Mouse (Mus musculus) kidney, embryonic 16.5 days (tissue): ENCODE data around the gene Lamp1. TPM values are rescaled to one million over a fixed set of nuclear protein-coding genes. Genes with fewer than 3 reads are reported as not detected.

Experiments
- ATAC-seq: fragments of 200-750 bp; cut with Nextera tagmentation; 2 replicates; pipeline ENCODE4 v1.8.0; 2017; ENCODE audit warnings: moderate TSS enrichment; ENCODE audit not compliant: low FRiP score, low TSS enrichment
- H3K27ac ChIP-seq: fragments of 300-500 bp; sonication (generic); 2 replicates; pipeline ENCODE4 v1.5.1; 2014; ENCODE audit warnings: low read length
- H3K27me3 ChIP-seq: fragments of 300-500 bp; sonication (generic); 2 replicates; pipeline ENCODE4 v1.6.1; 2014; ENCODE audit warnings: low read length, control low read depth, mixed read lengths; ENCODE audit not compliant: insufficient read depth
- H3K36me3 ChIP-seq: fragments of 300-500 bp; sonication (generic); 2 replicates; pipeline ENCODE4 v1.6.1; 2014; ENCODE audit warnings: low read length, control low read depth, mixed read lengths; ENCODE audit not compliant: insufficient read depth
- H3K4me1 ChIP-seq: fragments of 300-500 bp; sonication (generic); 2 replicates; pipeline ENCODE4 v1.6.1; 2014; ENCODE audit warnings: low read length, control low read depth, mixed read lengths; ENCODE audit not compliant: insufficient read depth
- H3K4me2 ChIP-seq: fragments of 300-500 bp; sonication (generic); replicated peaks from 2 replicates; pipeline ENCODE4 v1.6.1; 2014; ENCODE audit warnings: low read depth, low read length
- H3K4me3 ChIP-seq: fragments of 300-500 bp; sonication (generic); 2 replicates; pipeline ENCODE4 v1.5.1; 2014; ENCODE audit warnings: mild to moderate bottlenecking, low read length
- H3K9ac ChIP-seq: fragments of 300-500 bp; sonication (generic); replicated peaks from 2 replicates; pipeline ENCODE4 v1.6.1; 2014; ENCODE audit warnings: low read length
- H3K9me3 ChIP-seq: fragments of 300-500 bp; sonication (generic); 2 replicates; pipeline ENCODE4 v1.6.1; 2016; ENCODE audit warnings: low read length, control low read depth
- WGBS: fragments of 180-500 bp; shearing (Covaris S2); extraction: QIAGEN DNeasy Blood & Tissue Kit; methylation state at CpG from one replicate; pipeline ENCODE4 v1.1.7; 2014; 5-methylcytosine and 5-hydroxymethylcytosine counted together
- polyA plus RNA-seq: library from polyadenylated mRNA; unstranded; fragments of >200 nt; fragmentation: Nextera tagmentation; extraction: Ambion mirVana; gene quantifications from 2 replicates; pipeline ENCODE4 v1.2.1, GENCODE M21; 2015

Gene Lamp1
- polyA plus RNA-seq, 1 experiment from 2014 or later: 374 TPM

- Histone ChIP-seq H3K9ac (no peak overlapping the region), H3K27ac (no peak overlapping the region), H3K4me2 (no peak overlapping the region), H3K4me1 (no peaks in the 10 kb centered on the region), H3K36me3 (peaks cover 30% of the 10 kb centered on the region), H3K9me3 (no peaks in the 10 kb centered on the region), H3K27me3 (no peaks in the 10 kb centered on the region), H3K4me3 (no peak overlapping the region)
- WGBS: 89% methylated on average over 5 of the region's 5 CpGs
- no peak for ATAC-seq
Observed at GRCm38 (mm10) chr8:13178137-13178536, 19.2 kb downstream of the Lamp1 start.

DNA sequence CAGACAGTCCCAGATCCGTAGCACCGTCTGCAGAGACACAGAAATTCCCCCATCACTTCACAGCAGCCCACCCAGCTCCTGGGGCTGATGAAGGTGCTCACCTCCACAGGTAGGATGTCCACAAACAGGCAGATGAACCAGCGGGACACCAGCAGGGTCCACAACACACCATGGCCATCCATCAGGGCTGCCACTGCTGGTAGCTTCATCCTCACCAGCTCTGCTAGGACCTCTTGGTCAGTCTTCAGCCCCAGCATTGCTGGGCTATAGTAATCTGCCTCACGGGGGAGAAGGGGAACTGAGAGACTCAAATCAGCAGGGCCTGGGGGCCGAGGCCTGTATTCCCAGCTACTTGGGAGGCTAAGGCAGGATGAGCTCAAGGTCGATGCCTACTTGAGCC lies 20.5 kb downstream of the Lamp1 start:
- no peaks in the 10 kb centered on the region for H3K27me3 ChIP-seq
- ATAC-seq: no peak
- no peak overlapping the region for H3K4me3 ChIP-seq
- no peaks in the 10 kb centered on the region for H3K4me1 ChIP-seq
- no peak overlapping the region for H3K9ac ChIP-seq
- H3K36me3 ChIP-seq: peaks cover 17% of the 10 kb centered on the region
- no peak overlapping the region for H3K4me2 ChIP-seq
- no peaks in the 10 kb centered on the region for H3K9me3 ChIP-seq
- no peak overlapping the region for H3K27ac ChIP-seq
- WGBS: 72% methylated on average over 6 of the region's 6 CpGs

DNA sequence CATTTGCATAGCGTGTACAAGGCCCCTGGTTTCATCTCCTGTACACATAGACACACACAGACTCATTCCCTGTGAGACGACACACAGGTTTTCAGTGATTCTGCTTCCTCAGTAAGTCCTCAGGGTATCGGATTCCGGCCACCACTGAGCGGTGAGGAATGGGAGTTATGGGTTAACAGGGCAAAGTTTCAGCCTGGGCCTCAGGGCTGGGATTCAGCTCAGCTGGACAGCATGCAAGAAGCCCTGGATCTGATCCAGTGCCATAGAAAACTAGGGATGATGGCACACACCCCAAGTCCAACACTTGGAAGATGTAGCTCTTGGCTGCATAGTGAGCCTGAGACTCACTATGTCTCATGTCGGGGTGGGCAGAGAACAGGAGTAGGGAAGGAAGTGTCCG lies 21.0 kb downstream of the Lamp1 start:
- Histone ChIP-seq H3K4me1 (no peaks in the 10 kb centered on the region), H3K9me3 (no peaks in the 10 kb centered on the region), H3K4me3 (no peak overlapping the region), H3K9ac (no peak overlapping the region), H3K27ac (no peak overlapping the region), H3K27me3 (no peaks in the 10 kb centered on the region), H3K36me3 (peaks cover 13% of the 10 kb centered on the region), H3K4me2 (no peak overlapping the region)
- 42% methylated on average over 7 of the region's 7 CpGs for WGBS
- no peak for ATAC-seq

DNA sequence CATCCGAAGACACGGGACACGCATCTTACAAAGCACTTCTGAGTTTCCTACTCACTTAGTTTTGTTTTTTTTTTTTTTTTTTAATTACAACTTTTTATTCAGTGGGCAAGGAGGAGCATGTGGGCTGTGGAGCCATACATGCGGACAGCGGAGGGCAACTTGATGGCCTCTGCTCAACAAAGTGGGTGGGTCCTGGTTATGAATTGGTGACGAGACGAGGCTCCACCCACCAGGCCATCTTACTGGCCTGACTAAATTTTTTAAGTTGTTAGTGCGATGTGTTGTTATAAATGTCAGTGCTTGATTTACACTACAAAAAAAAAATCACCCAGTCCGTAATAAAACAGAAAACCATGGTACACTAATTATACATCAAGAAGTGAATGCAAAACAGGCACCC lies 21.4 kb downstream of the Lamp1 start:
- WGBS: 70% methylated on average over 9 of the region's 9 CpGs
- ATAC-seq: no peak

DNA sequence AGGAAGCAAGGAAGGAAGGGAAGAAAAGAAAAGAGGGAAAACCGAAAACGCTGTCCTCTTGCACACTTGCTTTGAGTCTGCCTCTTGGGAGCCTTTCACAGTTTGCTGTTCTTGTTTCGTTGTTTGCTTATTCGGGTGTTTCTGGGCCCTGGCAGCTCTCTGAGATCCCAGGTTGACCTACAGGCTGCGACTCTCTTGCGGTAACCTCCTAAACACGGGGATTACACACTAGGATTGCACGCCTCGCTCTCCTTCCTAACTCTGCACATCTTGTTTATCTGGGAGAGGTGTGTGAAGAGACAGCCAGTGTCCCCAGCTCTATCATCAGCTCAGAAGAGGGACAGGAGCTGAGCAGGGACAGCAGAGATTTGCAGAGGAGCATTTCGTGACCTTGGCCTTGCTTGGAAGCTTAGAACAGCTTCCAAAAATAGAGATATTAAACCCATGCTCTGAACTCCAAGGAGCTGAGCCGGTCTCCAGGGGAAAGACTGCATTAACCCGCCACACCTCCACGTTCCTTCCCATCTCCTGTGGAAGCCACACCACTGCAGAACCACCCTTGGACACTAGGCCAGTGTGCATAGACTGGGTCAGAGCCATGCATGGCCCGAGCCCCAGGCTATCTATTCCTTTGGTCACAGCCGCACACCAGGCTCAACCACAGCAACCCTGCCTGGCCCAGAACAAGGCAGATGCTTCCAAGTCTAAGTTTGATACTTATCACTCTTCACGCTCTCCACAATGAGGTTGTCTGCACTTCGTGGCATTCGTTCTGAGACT lies 22.1 kb downstream of the Lamp1 start:
- Histone ChIP-seq H3K27me3 (no peaks in the 10 kb centered on the region), H3K36me3 (peaks cover 2% of the 10 kb centered on the region; the same call in 1 of the 2 replicates), H3K4me3 (no peak overlapping the region), H3K9me3 (no peaks in the 10 kb centered on the region), H3K9ac (no peak overlapping the region), H3K27ac (no peak overlapping the region), H3K4me1 (no peaks in the 10 kb centered on the region), H3K4me2 (no peak overlapping the region)
- no peak for ATAC-seq
- WGBS: 81% methylated on average over 18 of the region's 18 CpGs

More for the DNA sequence above, 21.4 kb downstream of the Lamp1 start:
- no peak overlapping the region for H3K4me3 ChIP-seq
- peaks cover 8% of the 10 kb centered on the region for H3K36me3 ChIP-seq
- no peak overlapping the region for H3K9ac ChIP-seq
- no peaks in the 10 kb centered on the region for H3K4me1 ChIP-seq
- H3K4me2 ChIP-seq: no peak overlapping the region
- no peaks in the 10 kb centered on the region for H3K9me3 ChIP-seq
- H3K27ac ChIP-seq: no peak overlapping the region
- H3K27me3 ChIP-seq: no peaks in the 10 kb centered on the region

GRCm38 (mm10) chr8:13181691-13181976 lies 22.7 kb downstream of the Lamp1 start:
- Histone ChIP-seq H3K27ac (no peak overlapping the region), H3K36me3 (no peaks in the 10 kb centered on the region; the same call in 1 of the 2 replicates), H3K4me2 (no peak overlapping the region), H3K9me3 (no peaks in the 10 kb centered on the region), H3K27me3 (no peaks in the 10 kb centered on the region), H3K4me3 (no peak overlapping the region), H3K4me1 (no peaks in the 10 kb centered on the region), H3K9ac (no peak overlapping the region)
- WGBS: 61% methylated on average over 2 of the region's 2 CpGs
- ATAC-seq: no peak

DNA sequence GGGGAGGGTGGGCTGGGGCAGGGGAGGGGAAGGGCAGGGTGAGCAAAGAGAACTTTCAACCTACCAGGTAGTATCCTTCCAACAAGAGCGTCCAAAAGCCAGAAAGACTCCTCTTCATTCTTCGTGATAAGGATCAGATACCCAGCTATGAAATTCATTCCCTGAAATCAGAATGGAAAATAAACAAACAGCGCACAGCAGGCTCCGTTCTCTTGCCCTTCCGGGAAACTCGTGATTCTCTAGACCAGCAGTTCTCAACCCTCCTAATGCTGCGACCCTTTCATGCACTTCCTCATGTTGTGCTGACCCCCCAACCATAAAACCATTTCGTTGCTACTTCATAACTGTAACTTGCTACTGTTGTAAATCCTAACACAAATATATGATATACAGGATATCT lies 27.9 kb downstream of the Lamp1 start:
- Histone ChIP-seq H3K4me3 (no peak overlapping the region), H3K4me1 (no peaks in the 10 kb centered on the region), H3K4me2 (no peak overlapping the region), H3K36me3 (no peaks in the 10 kb centered on the region), H3K27me3 (no peaks in the 10 kb centered on the region), H3K9me3 (no peaks in the 10 kb centered on the region), H3K9ac (no peak overlapping the region), H3K27ac (no peak overlapping the region)
- ATAC-seq: no peak
- 79% methylated on average over 8 of the region's 8 CpGs for WGBS

DNA sequence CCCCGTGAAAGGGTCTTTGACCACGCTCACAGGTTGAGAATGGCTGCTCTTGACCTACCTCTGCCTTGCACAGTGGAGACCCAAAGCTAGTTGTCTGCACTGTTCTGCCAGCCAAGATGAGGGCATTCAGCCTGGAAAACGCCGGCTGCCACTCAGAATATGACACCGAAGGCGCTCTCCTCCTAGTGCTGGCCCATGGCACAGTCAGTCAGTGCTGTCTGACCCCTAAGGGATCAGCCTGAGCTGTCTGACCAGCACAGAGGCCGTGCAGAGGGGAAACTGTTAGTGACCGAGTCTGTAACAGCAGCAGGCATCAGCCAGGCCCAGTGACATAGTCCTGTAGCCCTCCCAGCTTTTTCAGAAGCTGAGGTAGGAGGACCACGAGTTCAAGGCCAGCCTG lies 28.3 kb downstream of the Lamp1 start:
- WGBS: 73% methylated on average over 9 of the region's 9 CpGs
- H3K9me3 ChIP-seq: no peaks in the 10 kb centered on the region
- H3K9ac ChIP-seq: no peak overlapping the region
- no peak for ATAC-seq
- no peaks in the 10 kb centered on the region for H3K4me1 ChIP-seq
- H3K27me3 ChIP-seq: no peaks in the 10 kb centered on the region
- no peak overlapping the region for H3K27ac ChIP-seq
- H3K36me3 ChIP-seq: no peaks in the 10 kb centered on the region
- no peak overlapping the region for H3K4me3 ChIP-seq
- H3K4me2 ChIP-seq: no peak overlapping the region

DNA sequence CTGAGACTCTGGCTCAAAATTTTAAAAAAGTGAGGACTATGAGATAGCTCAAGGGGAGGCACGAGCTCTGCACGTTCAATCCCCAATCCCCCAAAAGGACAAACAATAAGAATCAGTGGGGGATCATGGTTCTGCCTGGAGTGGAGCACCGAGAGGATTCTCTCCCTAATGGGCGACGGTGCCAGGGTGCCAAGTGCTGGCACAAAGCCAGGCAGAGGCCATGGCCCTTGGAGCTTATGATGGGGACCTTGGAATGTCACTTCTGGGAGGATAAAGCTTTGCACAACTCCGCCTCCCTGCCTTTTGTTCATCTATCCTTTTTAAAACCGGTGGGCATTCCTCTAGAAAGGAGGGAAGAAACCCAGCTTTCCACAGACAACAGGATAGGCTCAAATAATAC lies 28.7 kb downstream of the Lamp1 start:
- no peak for ATAC-seq
- no peak overlapping the region for H3K9ac ChIP-seq
- no peak overlapping the region for H3K27ac ChIP-seq
- H3K4me3 ChIP-seq: no peak overlapping the region
- no peaks in the 10 kb centered on the region for H3K4me1 ChIP-seq
- no peak overlapping the region for H3K4me2 ChIP-seq
- H3K9me3 ChIP-seq: no peaks in the 10 kb centered on the region
- no peaks in the 10 kb centered on the region for H3K27me3 ChIP-seq
- H3K36me3 ChIP-seq: no peaks in the 10 kb centered on the region
- WGBS: 74% methylated on average over 7 of the region's 7 CpGs

DNA sequence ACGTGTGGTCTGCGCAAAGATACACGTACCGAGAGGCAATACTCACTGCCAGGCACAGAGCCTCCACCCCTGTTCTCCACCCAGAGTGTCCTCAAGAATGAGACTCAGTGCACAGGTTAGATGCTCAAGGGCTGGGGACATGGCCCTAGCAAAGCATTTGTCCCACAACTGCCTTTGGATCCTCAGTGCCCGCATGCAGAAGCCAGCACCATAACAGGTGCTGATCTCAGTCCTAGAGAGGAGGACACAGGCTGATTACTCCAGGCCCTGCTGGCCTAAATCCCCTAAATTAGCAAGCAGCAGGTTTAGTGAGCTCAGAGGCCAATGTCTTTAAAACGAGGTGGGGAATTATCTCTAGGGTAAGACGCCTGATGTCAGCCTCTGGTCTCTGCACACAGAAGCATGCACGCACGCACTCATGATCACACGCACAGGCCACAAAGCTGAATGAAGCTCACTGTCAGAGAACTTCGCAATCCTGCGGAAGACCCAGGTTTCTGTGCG lies 29.1 kb downstream of the Lamp1 start:
- H3K4me3 ChIP-seq: no peak overlapping the region
- WGBS: 90% methylated on average over 13 of the region's 13 CpGs
- no peak overlapping the region for H3K9ac ChIP-seq
- no peak for ATAC-seq
- no peak overlapping the region for H3K4me2 ChIP-seq
- no peaks in the 10 kb centered on the region for H3K4me1 ChIP-seq
- no peaks in the 10 kb centered on the region for H3K27me3 ChIP-seq
- H3K9me3 ChIP-seq: no peaks in the 10 kb centered on the region
- H3K36me3 ChIP-seq: no peaks in the 10 kb centered on the region
- H3K27ac ChIP-seq: no peak overlapping the region
